Mouse (Mus musculus): Measurements from ENCODE around the gene Ccdc103. TPM values are rescaled to one million over a fixed set of nuclear protein-coding genes. Genes with fewer than 3 reads are reported as not detected.

Ccdc103 gene
- total and polyA plus RNA-seq, 3 experiments: 1.4 to 1.6 TPM; not detected in 1

- TF ChIP-seq JUND (IDR thresholded peaks at IDR 0.05; ENCODE audit: low read depth, low read length) (no peak), RAD21 (IDR thresholded peaks at IDR 0.05; ENCODE audit: low read depth, low read length) (no peak), POLR2A (IDR thresholded peaks at IDR 0.05; ENCODE audit: control insufficient read depth in 1 of 2, insufficient read depth in 1 of 2, low read depth in 1 of 2, low read length in 2 of 2, poor library complexity in 1 of 2) (no peak), MEF2A (IDR thresholded peaks at IDR 0.05; ENCODE audit: extremely low read depth, insufficient replicate concordance, low read depth, low read length, poor library complexity, severe bottlenecking) (no peak), ZC3H11A (IDR thresholded peaks at IDR 0.05; ENCODE audit: low read depth, low read length) (no peak), MXI1 (IDR thresholded peaks at IDR 0.05; ENCODE audit: low read depth, low read length) (no peak), UBTF (IDR thresholded peaks at IDR 0.05; ENCODE audit: borderline replicate concordance, insufficient read depth, low read depth, low read length) (no peak), TAL1 (IDR thresholded peaks at IDR 0.05; ENCODE audit: low read length) (no peak), HCFC1 (IDR thresholded peaks at IDR 0.05; ENCODE audit: low read depth, low read length) (no peak), POLR2AphosphoS5 (IDR thresholded peaks at IDR 0.05; ENCODE audit: borderline replicate concordance, low read depth, low read length) (no peak), MYB (IDR thresholded peaks at IDR 0.05; ENCODE audit: low read depth, low read length) (no peak), BHLHE40 (IDR thresholded peaks at IDR 0.05; ENCODE audit: borderline replicate concordance, low read depth, low read length) (no peak)
- no peak overlapping the region for H3K9ac ChIP-seq (ENCODE audit: control insufficient read depth, low read depth, low read length, poor library complexity, severe bottlenecking)
- no peaks in the 10 kb centered on the region for H3K79me2 ChIP-seq (ENCODE audit: control insufficient read depth, insufficient read depth, low read length, poor library complexity)
- no peak overlapping the region for H3K27ac ChIP-seq (ENCODE audit: control insufficient read depth, low read depth, low read length)
- no peaks in the 10 kb centered on the region for H3K9me3 ChIP-seq (replicated peaks; ENCODE audit: insufficient read depth, low read length)
- DNase-seq (ENCODE audit: low read depth, low spot score): no peak
- no peak overlapping the region for H3K4me3 ChIP-seq (ENCODE audit: control insufficient read depth in 1 of 2, insufficient read depth in 1 of 2, low read depth in 2 of 2, low read length in 2 of 2)
- no peaks in the 10 kb centered on the region for H3K4me1 ChIP-seq (ENCODE audit: control insufficient read depth in 1 of 2, insufficient read depth in 2 of 2, low read length in 2 of 2)
- peaks cover 0 to 2% of the 10 kb centered on the region in 2 experiments; a peak in 2 of 4 replicates for H3K36me3 ChIP-seq (ENCODE audit: control insufficient read depth in 1 of 2, insufficient read depth in 2 of 2, low read length in 2 of 2)
- no peaks in the 10 kb centered on the region for H3K27me3 ChIP-seq (ENCODE audit: control insufficient read depth in 1 of 2, insufficient read depth in 2 of 2, low read length in 2 of 2)
Observed at GRCm38 (mm10) chr11:102837385-102837784, 43.6 kb upstream of the Ccdc103 start.

- Histone ChIP-seq H3K36me3 (ENCODE audit: control insufficient read depth in 1 of 2, insufficient read depth in 2 of 2, low read length in 2 of 2) (peaks cover 0 to 6% of the 10 kb centered on the region in 2 experiments; a peak in 2 of 4 replicates), H3K27ac (ENCODE audit: control insufficient read depth, low read depth, low read length) (no peak overlapping the region), H3K9ac (ENCODE audit: control insufficient read depth, low read depth, low read length, poor library complexity, severe bottlenecking) (no peak overlapping the region), H3K4me3 (ENCODE audit: control insufficient read depth in 1 of 2, insufficient read depth in 1 of 2, low read depth in 2 of 2, low read length in 2 of 2) (no peak overlapping the region), H3K27me3 (ENCODE audit: control insufficient read depth in 1 of 2, insufficient read depth in 2 of 2, low read length in 2 of 2) (no peaks in the 10 kb centered on the region), H3K9me3 (replicated peaks; ENCODE audit: insufficient read depth, low read length) (no peaks in the 10 kb centered on the region), H3K4me1 (ENCODE audit: control insufficient read depth in 1 of 2, insufficient read depth in 2 of 2, low read length in 2 of 2) (no peaks in the 10 kb centered on the region), H3K79me2 (ENCODE audit: control insufficient read depth, insufficient read depth, low read length, poor library complexity) (no peaks in the 10 kb centered on the region)
- no peak for TF ChIP-seq MAZ (IDR thresholded peaks at IDR 0.05; ENCODE audit: low read depth, low read length)
- no peak for TF ChIP-seq RCOR1 (IDR thresholded peaks at IDR 0.05; ENCODE audit: low read depth, low read length)
- TF ChIP-seq UBTF (IDR thresholded peaks at IDR 0.05; ENCODE audit: borderline replicate concordance, insufficient read depth, low read depth, low read length): no peak
- DNase-seq (ENCODE audit: low read depth, low spot score): no peak
Observed at GRCm38 (mm10) chr11:102838126-102838525, 42.9 kb upstream of the Ccdc103 start.

All from MEL (cell line).